Mouse (Mus musculus): ENCODE results near the gene Ebf3.

Ebf3 gene

DNA sequence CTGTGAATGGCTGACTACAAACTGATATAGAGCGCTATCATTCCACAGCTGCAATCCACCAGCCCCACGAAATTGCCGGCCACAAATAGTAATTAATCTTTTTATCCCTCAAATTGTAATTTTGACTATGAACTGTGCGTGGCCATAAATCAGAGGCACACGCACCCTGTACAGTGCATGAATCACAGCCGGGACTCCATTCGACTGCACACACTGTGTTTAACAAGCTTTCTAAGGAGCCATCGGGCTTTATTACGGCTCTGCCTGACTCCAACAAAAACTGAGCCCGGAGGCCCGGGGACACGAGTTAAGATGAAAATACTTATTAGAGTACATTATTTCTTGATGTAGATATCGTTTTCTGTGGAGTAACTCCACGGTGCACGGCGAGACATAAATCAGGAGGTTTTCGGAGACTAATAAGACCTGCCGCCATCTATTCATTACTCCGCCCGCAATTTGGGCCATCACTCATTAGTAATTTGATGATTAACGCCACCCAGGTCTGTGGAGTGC, 107.4 kb downstream of the Ebf3 start:
- DNase-seq (ENCODE audit: low spot score in 2 of 2): no peak

DNA sequence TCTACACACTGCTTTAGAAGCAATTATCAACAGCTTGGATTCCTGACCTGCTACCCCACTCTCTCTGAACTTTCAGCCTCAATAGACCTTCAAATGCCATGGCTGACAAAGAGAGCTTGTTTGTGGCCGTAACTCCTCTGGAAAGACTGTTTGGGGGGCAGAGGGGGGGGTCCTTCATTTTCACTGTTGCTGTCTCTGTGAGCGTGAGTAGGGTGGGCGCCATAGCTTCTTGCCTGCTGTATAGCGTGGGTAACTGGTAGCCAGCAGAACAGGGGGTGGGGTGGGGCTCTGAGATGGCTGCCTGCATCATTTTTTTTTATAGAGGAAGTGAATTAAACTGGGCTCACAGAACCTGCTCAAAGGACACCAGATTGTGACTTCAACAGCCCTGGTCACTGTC, 114.7 kb downstream of the Ebf3 start:
- no peak for DNase-seq (ENCODE audit: low spot score in 2 of 2)

DNA sequence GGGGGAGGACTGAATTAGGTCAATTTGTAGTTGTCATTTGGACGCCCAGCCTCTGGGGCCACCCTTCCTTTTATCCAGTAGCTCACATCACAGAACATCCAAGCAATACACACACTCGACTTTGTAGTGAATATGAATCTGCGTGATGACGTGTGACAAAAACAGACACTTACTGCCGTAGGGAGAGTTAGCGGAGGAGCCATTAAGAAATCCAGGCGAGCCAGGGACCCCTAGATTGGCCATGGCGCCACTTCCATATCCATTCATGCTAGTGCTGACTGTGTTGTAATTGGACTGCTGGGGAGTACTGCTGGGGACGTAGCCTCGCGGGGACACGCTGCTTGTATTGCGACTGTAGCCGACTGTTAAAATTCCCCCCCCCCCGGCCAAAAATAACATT, 115.3 kb downstream of the Ebf3 start:
- DNase-seq (ENCODE audit: low spot score in 2 of 2): no peak

DNA sequence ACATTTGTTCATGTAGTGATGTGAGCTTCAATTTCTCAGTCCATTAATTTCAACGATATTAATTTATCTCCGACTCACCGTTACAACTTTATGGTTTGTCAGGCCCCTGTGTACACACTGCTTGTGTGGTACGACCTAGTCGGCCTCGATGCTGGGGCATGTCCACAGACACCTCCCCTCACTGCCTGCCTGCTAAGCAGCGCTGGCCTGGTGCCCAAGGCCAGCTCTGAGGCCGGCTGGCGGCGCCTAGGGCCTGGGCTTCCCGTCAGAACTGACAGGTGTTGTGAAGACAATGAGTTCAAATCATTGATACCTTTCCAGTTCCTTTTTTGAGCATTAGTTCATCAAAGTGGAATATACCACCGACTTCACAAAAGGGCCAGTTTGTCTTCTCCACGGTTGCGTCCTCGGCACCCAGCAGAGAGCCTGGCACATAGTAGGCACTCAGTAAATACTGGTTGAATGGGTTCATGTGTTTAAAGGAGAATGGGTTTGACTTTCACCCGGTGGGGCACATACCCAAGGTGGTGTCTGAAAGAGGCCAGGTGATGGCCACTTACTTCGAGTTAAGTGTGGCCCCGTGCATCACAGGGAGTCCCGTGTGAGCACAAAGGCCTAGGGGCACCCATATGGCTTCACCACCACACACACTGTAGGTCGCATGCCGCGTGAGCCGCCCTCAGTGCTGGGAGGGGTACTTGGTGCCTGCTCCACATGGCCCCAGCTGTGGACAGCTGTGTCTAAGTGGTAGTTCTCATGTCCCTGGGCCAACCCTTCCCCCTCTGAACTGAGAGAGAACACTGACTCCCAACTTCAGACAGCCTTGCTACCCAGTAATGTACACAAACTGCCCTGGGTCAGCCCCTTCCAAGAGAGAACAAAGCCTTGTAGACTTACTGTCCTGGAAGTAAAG, 116.9 kb downstream of the Ebf3 start:
- DNase-seq (ENCODE audit: low spot score in 2 of 2): no peak

DNA sequence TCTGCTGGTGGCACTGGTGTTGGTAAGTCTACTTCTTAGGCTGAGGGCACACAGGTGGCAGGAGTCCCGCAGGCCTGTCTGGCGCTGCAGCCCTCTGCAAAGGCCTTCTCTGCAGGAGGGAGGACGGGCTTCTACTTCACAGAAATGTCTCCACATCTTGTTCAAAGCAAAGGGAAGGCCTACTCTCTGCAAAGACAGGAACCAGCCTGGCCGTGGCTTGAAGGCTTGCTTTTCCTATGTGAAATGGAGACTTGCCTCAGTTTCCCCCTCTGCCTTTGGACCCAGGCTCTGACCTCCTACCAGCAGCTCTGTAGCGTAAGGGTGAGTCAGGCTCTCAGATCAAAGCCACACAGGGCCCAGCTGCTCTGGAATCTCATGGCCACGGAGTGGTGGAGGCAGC, 117.7 kb downstream of the Ebf3 start:
- no peak for DNase-seq (ENCODE audit: low spot score in 2 of 2)

DNA sequence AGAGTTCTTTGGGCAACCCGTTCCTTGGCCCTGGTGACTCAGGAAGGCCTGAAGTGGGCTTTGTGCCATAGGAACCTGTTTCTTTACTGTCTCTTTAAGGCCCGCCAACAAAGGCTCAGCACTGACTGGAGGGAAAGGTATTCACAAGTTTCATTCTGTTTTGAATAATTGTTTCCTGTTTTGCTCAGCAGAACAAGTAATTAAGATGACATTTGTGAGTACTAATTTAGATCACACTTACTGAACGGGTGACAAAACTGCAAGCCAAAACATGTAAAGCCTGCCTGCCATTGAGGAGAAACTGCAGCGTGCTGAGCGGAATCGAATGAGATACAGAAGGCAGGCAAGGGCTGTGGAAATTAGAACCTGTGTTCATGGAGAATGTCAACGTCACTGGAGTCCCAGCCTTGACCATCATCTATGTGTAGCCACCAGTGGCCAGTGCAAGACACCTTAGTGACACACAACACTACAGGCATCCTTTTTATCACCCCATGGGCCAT, 121.4 kb downstream of the Ebf3 start:
- no peak for DNase-seq (ENCODE audit: low spot score in 2 of 2)

DNA sequence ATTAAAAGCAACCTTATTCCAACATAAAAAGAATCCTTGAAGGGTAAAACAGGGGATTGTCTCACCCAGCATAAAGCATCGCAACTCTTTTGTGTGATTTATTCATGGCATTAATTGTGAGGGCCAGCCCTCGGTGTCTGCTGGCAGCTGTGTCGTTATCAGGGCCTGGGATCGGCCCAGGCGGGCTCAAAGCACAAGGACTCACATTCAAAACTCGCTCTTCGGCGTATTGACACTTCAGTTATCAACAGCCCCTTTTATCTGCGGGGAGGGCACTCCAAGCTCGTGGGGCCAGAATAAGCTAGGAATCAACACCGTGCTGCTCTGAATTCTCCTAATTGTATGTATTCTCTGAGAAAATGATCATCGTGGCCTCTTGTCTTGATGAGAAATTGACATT, 122.4 kb downstream of the Ebf3 start:
- DNase-seq (ENCODE audit: low spot score in 2 of 2): no peak

DNA sequence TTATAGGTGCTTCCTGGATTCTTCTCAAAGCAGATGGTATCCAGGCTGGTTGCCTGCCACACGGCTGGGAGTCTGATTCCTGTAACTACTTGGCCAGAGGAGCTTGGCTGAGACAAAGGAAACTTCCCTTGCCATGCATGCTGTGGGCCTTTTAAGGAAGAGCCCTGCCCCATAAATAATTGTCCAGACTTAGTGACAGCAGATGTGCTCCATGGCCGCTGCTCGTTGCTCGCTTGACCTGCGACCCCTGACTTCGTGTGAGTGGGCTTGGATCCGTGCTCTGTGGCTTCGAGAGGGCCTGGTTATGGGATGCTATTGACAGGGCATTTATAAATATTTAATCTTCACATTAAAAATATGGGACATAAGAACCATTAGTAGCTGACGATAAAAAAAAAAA, 142.0 kb downstream of the Ebf3 start:
- DNase-seq (ENCODE audit: low spot score in 2 of 2): no peak

DNA sequence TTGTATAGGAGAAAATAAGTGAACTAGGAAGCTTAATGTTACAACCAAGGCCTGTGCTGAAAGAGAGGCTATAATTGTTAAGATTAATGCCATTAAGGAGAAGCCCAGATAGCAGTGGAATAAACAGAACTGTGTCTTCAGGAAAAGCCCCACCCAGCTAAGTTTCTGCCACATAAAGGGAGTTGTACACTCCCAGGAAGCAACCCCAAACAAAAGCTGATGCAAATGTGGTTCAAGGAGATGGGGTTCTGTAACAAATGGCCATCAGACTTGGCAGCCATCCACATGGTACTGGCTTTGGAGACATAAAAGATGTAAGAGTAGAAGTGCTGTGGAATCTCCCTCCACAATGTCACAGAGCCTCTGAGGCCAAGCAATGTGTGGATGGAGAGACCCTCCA, 155.2 kb downstream of the Ebf3 start:
- no peak for DNase-seq (ENCODE audit: low spot score in 2 of 2)

DNA sequence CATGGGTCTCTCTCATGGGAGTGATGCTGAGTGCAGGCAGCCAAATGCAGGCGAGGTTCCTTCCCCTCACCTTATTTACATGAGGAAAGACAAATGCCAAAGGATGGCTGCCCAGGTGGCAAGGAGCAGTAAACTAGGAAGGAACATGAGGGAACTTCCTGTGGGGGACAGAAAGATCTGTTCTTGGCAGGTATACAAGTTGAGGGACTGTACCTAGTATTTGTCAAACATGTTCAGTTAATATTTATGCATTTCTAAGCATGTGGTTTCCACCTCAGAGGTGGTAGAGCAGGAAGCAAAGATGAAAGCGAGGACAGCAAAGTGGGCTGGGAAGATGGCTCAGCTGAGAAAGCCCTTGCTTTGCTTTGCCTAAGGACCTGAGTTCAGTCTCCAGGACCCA, 159.6 kb downstream of the Ebf3 start:
- DNase-seq (ENCODE audit: low spot score in 2 of 2): no peak

DNA sequence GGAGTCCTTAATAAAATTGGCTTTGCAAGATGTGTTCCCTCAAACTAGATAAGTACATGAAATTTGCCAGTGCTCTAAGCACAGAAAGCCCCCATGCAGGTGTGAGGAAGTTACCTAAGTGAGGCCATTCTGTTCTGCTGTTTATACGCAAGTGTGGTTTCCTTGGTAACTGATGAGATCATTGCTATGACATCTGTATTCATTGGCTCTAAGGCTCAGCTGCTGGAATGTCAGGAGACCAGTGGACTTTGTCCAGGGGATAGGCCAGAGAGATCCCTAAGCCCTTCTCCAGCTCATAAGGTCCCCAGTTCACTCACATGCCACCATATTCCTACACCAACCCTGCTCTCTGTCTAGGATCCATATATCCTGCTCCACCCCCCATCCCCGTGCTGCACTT, 162.4 kb downstream of the Ebf3 start:
- no peak for DNase-seq (ENCODE audit: low spot score in 2 of 2)

DNA sequence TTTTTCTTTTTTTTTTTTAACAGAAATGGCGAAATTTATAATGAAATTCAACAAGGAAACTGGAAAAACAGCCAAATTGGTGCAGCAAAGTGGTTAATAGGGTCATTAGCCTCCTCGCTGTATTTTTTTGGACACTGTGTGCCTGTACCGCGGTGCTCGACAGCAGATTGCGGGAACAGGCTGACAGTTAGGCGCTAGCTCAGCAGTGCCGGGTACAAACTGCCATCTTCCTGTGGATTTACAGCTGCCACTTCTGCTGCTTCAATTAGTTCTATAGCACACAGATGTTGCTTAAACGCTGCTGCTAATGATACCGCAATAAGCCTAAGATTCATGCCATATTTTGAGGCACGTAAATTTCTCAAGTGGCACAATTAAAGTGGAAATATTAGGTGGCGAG, 167.1 kb downstream of the Ebf3 start:
- no peak for DNase-seq (ENCODE audit: low spot score in 2 of 2)
